Mouse (Mus musculus): ENCODE results near the gene Qser1. TPM values are rescaled to one million over a fixed set of nuclear protein-coding genes. Genes with fewer than 3 reads are reported as not detected.
A peak's percentile ranks its signal among the peaks of the same experiment; 100 is the strongest.

The Qser1 gene
- polyA plus RNA-seq, 1 experiment: 7.2 TPM

DNA sequence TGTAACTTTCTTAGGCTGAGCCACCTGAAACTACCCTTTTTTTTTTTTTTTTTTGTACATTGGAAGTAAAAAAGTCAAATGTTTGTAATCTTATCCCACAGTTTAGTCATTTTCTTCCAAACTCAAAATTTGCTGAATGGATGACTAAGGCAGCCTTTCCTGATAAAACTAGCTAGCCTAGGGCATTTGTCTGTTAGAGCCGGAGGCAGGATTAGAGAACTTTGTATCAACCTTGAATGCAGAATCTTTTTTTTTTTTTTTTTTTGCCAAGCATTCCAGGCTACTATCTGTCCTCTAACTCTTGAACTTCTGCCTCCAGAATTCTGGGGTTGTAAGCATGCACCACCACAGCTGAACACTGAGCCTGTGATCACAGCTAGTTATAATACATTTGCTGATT is 38.3 kb upstream of the Qser1 start:
- no peak overlapping the region for H3K4me3 ChIP-seq (ENCODE audit: control insufficient read depth, insufficient read depth, low read length)
- no peaks in the 10 kb centered on the region for H3K27me3 ChIP-seq (ENCODE audit: control insufficient read depth, insufficient read depth, low read length)
- H3K36me3 ChIP-seq (ENCODE audit: control insufficient read depth, insufficient read depth, low read length): no peaks in the 10 kb centered on the region
- TF ChIP-seq CTCF (IDR thresholded peaks at IDR 0.05; ENCODE audit: borderline replicate concordance, control insufficient read depth, extremely low read depth, insufficient read depth, low read length, poor library complexity) (no peak), POLR2A (IDR thresholded peaks at IDR 0.05; ENCODE audit: control insufficient read depth, extremely low read depth, insufficient read depth, low read length, poor library complexity) (no peak)
- H3K4me1 ChIP-seq (replicated peaks; ENCODE audit: control insufficient read depth, insufficient read depth, low read length): no peaks in the 10 kb centered on the region
- no peak for DNase-seq
- WGBS: 97% methylated on average over 1 of the region's 1 CpGs
- H3K27ac ChIP-seq (ENCODE audit: control insufficient read depth, insufficient read depth, low read length): no peak overlapping the region

DNA sequence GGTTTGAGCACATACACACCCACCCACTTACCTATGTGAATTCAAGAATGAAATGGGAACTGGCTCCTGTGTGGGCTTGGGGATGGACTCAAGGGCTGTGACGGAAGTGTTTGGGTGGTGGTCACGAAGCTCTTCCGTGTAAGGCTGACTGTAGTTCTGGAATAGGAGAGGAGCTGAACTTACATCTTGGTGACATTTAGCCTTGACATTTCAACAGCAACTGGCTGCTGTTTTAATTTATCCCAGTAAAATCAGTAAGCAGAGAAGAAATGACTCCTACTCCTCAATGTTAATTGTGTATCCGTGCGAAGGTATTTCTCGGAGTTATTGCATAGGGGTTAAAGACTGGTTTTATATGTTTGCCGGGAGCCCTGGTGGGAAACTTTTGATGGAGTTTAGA is 36.0 kb upstream of the Qser1 start:
- no peak for DNase-seq
- H3K27me3 ChIP-seq (ENCODE audit: control insufficient read depth, insufficient read depth, low read length): no peaks in the 10 kb centered on the region
- WGBS: 94% methylated on average over 7 of the region's 7 CpGs
- H3K36me3 ChIP-seq (ENCODE audit: control insufficient read depth, insufficient read depth, low read length): no peaks in the 10 kb centered on the region
- no peak overlapping the region for H3K4me3 ChIP-seq (ENCODE audit: control insufficient read depth, insufficient read depth, low read length)
- H3K27ac ChIP-seq (ENCODE audit: control insufficient read depth, insufficient read depth, low read length): no peak overlapping the region
- peaks cover 10% of the 10 kb centered on the region; the same call in 1 of the 2 replicates for H3K4me1 ChIP-seq (replicated peaks; ENCODE audit: control insufficient read depth, insufficient read depth, low read length)
- no peak for TF ChIP-seq CTCF (IDR thresholded peaks at IDR 0.05; ENCODE audit: borderline replicate concordance, control insufficient read depth, extremely low read depth, insufficient read depth, low read length, poor library complexity)
- TF ChIP-seq POLR2A (IDR thresholded peaks at IDR 0.05; ENCODE audit: control insufficient read depth, extremely low read depth, insufficient read depth, low read length, poor library complexity): no peak

DNA sequence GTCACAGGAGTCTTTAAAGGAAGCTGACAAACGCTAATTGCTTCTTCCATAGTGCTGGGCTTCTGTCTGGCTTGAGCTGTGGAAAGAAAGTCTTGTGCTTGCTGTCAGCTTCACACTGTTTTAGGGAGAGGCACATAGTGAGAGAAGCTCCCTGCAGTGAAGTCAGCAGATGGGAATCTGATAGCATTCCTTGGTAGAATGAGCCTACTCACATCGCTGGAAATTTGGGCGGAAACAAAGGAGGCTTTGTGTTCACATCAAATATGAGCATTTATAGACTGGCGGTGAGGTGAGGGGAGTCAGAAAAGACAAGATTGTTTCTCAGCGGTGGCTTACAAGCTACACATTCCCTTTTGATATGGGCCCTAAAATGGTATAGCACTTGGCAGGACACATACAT is 35.1 kb upstream of the Qser1 start:
- WGBS: 84% methylated on average over 5 of the region's 5 CpGs
- DNase-seq: no peak
- Histone ChIP-seq H3K27ac (ENCODE audit: control insufficient read depth, insufficient read depth, low read length) (no peak overlapping the region), H3K36me3 (ENCODE audit: control insufficient read depth, insufficient read depth, low read length) (no peaks in the 10 kb centered on the region), H3K4me3 (ENCODE audit: control insufficient read depth, insufficient read depth, low read length) (no peak overlapping the region), H3K27me3 (ENCODE audit: control insufficient read depth, insufficient read depth, low read length) (no peaks in the 10 kb centered on the region), H3K4me1 (replicated peaks; ENCODE audit: control insufficient read depth, insufficient read depth, low read length) (peaks cover 12% of the 10 kb centered on the region)
- TF ChIP-seq POLR2A (IDR thresholded peaks at IDR 0.05; ENCODE audit: control insufficient read depth, extremely low read depth, insufficient read depth, low read length, poor library complexity): no peak

DNA sequence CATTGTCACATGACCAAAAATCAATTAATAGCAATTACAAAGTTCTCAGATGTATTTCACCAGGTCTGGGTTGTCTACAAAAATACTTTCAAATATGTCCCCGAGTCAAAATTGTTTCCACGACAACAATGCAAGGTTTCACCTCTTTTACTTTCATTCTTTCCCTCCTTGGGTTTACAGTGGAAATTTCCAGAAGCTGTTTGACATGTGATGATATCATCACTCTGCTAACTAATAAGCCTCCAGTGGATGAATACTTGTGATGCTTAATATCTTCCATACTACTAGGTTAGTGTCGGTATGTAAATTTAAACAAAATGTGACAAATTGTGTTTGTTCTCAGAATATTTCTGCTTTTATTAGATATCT is 33.4 kb upstream of the Qser1 start:
- Histone ChIP-seq H3K4me3 (ENCODE audit: control insufficient read depth, insufficient read depth, low read length) (peak overlapping the region; percentile 49), H3K27ac (ENCODE audit: control insufficient read depth, insufficient read depth, low read length) (no peak overlapping the region), H3K4me1 (replicated peaks; ENCODE audit: control insufficient read depth, insufficient read depth, low read length) (peaks cover 12% of the 10 kb centered on the region), H3K36me3 (ENCODE audit: control insufficient read depth, insufficient read depth, low read length) (no peaks in the 10 kb centered on the region), H3K27me3 (ENCODE audit: control insufficient read depth, insufficient read depth, low read length) (no peaks in the 10 kb centered on the region)
- TF ChIP-seq CTCF (IDR thresholded peaks at IDR 0.05; ENCODE audit: borderline replicate concordance, control insufficient read depth, extremely low read depth, insufficient read depth, low read length, poor library complexity): no peak
- no peak for TF ChIP-seq POLR2A (IDR thresholded peaks at IDR 0.05; ENCODE audit: control insufficient read depth, extremely low read depth, insufficient read depth, low read length, poor library complexity)
- no peak for DNase-seq
- 29% methylated on average over 3 of the region's 3 CpGs for WGBS

DNA sequence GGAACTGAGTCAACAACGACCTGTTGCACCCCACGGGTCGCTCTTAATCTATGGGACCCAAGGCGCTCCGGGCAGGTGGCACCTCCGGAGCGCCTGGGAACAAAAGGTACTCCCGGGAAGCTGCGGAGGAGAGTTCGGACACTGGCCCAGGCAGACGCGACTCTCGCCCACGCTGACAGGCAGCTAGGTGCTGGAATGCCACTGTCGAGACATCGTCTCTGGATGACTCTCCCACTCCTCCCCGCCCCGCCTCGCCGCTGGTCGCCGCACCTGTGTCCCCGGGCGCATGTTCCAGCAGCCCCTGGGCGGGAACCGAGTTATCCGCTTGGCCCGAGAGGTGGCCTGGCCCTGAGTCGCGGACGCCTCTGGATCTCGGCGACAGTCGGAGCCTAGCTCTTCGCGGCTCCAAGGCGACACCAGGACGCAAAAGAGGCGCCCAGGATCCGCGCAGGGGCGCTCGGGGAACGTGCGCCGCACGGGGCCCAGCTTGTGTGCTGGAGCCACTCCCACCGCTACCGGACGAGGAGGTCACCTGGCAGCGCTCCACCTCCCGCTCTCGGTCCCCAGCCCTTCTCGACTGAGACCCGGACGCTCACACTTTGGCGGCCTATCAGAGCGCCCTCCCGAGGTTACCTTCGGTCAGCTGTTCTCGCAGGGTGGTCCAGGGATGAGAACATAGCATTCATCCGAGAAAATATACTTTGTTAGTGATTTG is 32.9 kb upstream of the Qser1 start, which contains the start of gene Prrg4:
Gene Prrg4, minus strand, starts transcription at position 601 of the 715 bp plus-strand sequence.
- H3K4me1 ChIP-seq (replicated peaks; ENCODE audit: control insufficient read depth, insufficient read depth, low read length): peaks cover 12% of the 10 kb centered on the region
- TF ChIP-seq CTCF (IDR thresholded peaks at IDR 0.05; ENCODE audit: borderline replicate concordance, control insufficient read depth, extremely low read depth, insufficient read depth, low read length, poor library complexity): no peak
- TF ChIP-seq POLR2A (IDR thresholded peaks at IDR 0.05; ENCODE audit: control insufficient read depth, extremely low read depth, insufficient read depth, low read length, poor library complexity): no peak
- H3K36me3 ChIP-seq (ENCODE audit: control insufficient read depth, insufficient read depth, low read length): no peaks in the 10 kb centered on the region
- WGBS: under 1% methylated on average over 62 of the region's 62 CpGs
- no peaks in the 10 kb centered on the region for H3K27me3 ChIP-seq (ENCODE audit: control insufficient read depth, insufficient read depth, low read length)
- peak; percentile 70 for DNase-seq
- peak within 1 kb of the TSS; percentile 49 for H3K4me3 ChIP-seq (ENCODE audit: control insufficient read depth, insufficient read depth, low read length)
- H3K27ac ChIP-seq (ENCODE audit: control insufficient read depth, insufficient read depth, low read length): peak within 1 kb of the TSS; percentile 27; the same call in 1 of the 2 replicates

DNA sequence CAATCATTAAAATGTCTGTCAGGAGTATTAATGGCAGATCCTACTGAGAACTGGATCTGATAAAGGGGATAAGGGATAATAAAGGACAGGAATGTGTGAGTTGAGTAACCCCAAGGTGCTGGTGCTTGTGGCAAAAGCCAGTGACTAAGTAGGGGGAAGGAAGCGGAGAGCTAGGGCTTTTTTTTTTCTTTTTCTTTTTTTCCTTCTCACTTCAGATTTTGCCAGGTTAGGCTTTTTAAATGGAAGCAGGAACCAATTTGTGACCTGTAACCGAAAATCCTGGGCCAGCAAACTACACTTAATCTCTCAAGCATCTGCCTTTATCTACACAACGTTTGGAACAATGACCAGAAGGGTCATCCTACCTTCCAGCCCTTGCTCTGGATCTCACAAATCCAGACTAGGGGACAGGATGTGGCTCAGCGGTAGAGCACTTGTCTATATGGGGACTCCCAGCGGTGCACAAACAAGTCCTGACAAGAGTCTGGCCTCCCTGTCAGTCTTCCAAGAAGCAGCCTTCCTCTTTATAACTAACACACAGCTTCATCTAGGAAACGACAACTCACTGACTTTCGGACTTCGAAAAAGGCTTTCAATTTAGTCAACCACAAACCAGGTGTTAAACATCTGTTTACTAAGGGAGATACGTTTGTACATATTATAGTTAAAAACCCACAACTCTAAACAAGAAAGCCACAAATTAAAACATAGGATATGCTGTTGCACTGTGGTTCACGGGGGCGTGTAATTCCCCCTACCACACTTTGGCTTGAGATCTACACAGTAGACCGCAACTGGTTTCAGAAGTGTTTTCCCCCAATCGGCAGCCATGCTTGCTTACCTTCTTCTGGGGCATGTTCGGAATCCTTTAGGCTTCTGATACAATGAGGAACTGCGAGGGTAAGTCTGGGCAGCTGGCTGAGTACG is 31.9 kb upstream of the Qser1 start:
- Histone ChIP-seq H3K4me3 (ENCODE audit: control insufficient read depth, insufficient read depth, low read length) (peak overlapping the region; percentile 49; the same call in 1 of the 2 replicates), H3K27ac (ENCODE audit: control insufficient read depth, insufficient read depth, low read length) (peak overlapping the region; percentile 27; the same call in 1 of the 2 replicates), H3K27me3 (ENCODE audit: control insufficient read depth, insufficient read depth, low read length) (no peaks in the 10 kb centered on the region), H3K36me3 (ENCODE audit: control insufficient read depth, insufficient read depth, low read length) (no peaks in the 10 kb centered on the region), H3K4me1 (replicated peaks; ENCODE audit: control insufficient read depth, insufficient read depth, low read length) (peaks cover 12% of the 10 kb centered on the region)
- TF ChIP-seq CTCF (IDR thresholded peaks at IDR 0.05; ENCODE audit: borderline replicate concordance, control insufficient read depth, extremely low read depth, insufficient read depth, low read length, poor library complexity) (no peak), POLR2A (IDR thresholded peaks at IDR 0.05; ENCODE audit: control insufficient read depth, extremely low read depth, insufficient read depth, low read length, poor library complexity) (no peak)
- DNase-seq: peak; percentile 31
- WGBS: 4% methylated on average over 16 of the region's 16 CpGs
